Mouse (Mus musculus): ENCODE measurements around the gene St3gal5.

Gene St3gal5

GRCm38 (mm10) chr6:72162155-72162890, 64.9 kb downstream of the St3gal5 start:
- CTCF ChIA-PET, result interaction anchor here (0.7 to 1.0 kb wide), 2 partner anchors 154 to 234 kb away, joined by 3 read pairs; no protein-coding TSS in a partner anchor

GRCm38 (mm10) chr6:72164321-72165275, 67.2 kb downstream of the St3gal5 start:
- CTCF ChIA-PET, result interaction anchor here (0.7 to 1.5 kb wide), 3 partner anchors 11 to 834 kb away, joined by 3 to 4 read pairs (median 3); no protein-coding TSS in a partner anchor

- CTCF ChIA-PET, result no interaction called here
Observed at GRCm38 (mm10) chr6:72165907-72166306, 68.5 kb downstream of the St3gal5 start.

DNA sequence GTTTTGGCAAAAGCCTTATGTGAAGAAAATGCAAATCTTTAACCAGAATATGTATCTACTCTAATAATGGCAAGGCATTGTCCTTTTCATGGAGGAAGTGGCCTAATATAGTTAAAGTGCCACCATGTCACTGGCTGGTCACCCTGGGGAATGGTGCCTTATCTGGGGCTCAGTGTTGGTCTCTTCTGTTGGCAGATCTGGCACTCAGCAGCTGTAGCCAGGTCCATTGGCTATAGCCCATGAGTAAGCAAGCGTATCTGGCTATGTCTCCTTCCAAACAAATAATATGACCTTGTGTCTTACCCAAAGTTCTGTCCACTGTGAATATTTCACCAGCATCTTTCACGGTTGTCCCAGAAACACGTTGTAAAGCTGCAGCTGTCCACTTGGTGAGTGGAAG, 74.0 kb downstream of the St3gal5 start:
- CTCF ChIA-PET, result no interaction called here

DNA sequence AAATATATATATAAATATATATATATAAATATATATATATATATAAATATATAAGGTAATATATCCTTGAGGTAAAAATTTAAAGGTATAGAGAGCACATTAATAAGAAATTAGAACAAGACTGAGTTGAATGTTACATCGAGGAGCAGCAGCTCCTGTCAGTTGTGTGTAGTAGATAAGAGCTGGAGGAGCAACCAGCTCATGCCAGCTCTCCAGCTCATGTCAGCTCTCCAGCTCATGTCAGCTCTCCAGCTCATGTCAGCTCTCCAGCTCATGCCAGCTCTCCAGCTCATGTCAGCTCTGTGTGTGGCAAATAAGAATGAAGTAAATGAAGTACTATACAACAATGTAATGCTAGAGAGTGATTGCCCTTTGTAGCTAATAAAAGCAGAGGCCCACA, 76.0 kb downstream of the St3gal5 start:
- CTCF ChIA-PET, result no interaction called here

DNA sequence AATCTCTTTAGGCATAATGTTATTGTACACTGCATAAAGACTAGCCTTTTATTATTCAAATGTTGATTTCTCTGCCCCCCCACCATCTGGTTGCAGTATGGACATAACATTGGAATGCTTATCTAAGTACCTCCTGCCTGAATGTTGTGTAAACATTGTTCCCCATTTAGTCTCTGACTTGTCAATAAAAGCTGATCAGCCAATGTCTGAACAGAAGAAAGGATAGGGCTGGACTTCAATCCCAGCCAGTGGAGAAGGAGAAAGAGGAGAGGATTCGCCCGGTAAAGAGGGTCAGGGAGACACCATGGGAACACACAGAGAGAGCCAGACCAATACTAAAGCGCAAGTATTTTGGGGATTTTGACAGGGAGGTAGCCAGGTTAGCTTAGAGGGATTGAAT, 78.0 kb downstream of the St3gal5 start:
- CTCF ChIA-PET, result no interaction called here

DNA sequence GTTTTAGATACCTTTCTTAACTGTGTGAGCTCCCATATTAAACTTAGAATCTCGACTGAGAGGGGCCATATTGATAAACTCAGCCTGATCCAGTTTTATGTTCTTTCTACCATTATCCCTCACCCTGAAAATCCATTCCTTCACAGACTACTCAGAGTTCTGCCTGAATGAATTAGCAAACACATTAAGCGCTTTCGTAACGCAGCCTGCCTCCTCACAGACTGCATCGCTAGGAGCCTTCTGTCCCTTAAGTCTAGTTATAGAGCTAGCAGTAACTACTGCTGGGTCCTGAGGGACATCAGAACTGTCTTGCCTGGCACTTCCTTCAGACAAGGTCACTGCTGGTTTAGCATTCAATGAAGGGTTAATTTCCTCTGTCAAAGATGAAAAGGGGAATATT, 78.6 kb downstream of the St3gal5 start:
- CTCF ChIA-PET, result no interaction called here

DNA sequence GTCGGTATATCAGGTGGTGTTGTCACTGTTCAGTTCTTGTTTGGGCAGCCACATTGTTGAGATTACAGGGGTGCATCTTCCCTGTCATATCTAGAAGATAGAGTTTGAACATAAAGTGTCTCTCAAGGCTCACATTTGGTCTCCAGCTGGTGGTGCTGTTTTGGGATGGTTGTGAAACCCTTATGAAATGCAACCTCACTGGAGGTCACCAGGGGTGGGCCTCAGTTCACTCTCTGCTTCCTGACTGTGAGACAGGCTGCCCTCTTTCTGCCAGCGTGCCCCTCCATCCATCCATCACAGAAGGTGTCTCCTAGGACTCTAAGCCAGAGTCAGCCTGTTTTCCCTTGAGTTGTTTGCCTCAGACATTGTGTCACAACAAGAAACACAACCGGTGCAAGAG, 80.0 kb downstream of the St3gal5 start:
- CTCF ChIA-PET, result no interaction called here

DNA sequence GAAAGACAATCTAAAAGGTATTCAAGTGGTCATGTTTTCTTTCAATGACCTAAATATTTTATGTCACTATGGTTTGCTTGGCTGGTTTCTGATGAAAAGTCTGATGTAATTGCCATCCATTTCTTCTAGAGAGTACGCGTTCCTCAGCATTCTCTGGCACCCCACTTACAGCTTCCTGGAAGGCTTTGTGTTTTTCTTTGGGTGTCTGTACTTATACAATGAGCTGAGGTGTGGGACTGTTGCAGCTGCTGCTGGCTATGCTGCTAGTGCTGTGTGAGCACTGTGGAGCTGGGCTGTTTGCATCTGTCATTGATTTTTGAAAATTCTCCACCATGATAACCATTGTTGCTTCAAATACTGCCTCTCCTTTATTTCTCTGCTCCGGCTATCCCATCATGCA, 81.6 kb downstream of the St3gal5 start:
- CTCF ChIA-PET, result no interaction called here

DNA sequence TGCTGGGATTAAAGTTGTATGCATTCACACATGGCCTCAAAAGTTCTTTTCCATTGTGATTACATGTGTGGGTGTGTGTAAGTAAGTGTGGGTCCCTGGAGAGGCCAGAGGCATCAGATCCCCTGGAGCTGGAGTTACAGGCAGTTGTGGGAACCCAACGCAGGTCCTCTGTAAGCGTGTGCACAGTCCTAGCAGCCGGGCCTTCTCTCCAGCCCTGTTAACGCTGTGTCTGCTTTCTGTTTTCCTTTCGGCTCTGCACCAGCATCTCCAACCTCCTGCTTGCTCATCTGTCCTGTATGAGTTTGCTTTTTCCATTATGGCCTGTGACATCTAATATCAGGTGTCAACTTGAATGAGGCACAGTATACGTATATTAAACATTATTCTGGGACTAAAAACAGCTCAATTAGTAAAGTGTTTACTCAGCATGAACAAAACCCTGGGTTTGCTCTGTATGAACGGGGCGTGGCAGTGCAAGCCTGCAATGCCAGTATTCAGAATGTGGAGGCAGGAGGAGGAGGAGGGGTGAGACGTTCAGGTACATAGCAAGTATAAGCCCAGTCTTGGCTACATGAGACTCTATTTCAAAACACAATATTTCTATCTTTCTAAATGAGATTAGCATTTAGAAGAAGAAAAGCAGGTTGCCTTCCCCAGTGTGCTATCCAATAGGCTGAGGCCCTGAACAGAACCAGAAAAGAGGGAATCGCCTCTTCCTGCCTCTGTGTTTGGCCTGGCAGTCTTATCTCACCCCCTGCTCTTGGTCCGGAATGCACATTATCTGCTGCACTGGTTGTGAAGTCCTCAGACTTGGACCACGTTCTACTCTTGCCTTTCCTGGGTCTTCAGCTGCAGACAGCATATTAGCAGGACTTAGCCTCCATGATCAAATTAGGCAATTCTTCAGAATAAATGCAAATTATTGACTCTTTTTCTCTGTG, 82.4 kb downstream of the St3gal5 start:
- CTCF ChIA-PET, result interaction anchor here (0.7 kb wide), 1 partner anchor 38 kb away, joined by 4 read pairs; no protein-coding TSS in a partner anchor

GRCm38 (mm10) chr6:72184576-72184975, 87.2 kb downstream of the St3gal5 start:
- CTCF ChIA-PET, result no interaction called here

- CTCF ChIA-PET, result interaction anchor here (0.6 to 1.3 kb wide), 5 partner anchors 13 to 132 kb away, joined by 3 to 7 read pairs (median 3); partner anchors contain the start of gene Atoh8
Observed at GRCm38 (mm10) chr6:72185893-72186490, 88.6 kb downstream of the St3gal5 start.

DNA sequence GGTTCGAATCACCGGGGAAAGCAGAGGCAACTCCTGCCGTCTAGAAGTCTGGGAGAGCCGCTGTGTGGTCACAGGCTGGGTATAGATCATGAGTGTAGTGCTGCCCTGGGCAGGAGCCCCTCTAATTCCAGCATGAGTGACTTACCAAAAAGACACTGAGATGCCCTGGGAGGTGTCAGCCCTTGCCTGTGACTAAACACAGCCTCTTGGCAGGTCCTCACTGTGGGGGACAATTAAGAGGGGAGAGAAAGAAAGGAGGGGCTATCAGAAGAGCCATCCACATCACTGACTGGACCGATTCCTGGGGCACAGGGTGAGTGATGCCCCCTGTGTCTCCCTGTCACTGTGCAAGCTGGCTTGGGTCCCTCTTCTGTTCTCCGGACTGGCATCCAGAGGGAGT, 89.4 kb downstream of the St3gal5 start:
- CTCF ChIA-PET, result interaction anchor here (0.9 to 1.3 kb wide), 2 partner anchors 12 to 49 kb away, joined by 3 to 7 read pairs; partner anchors contain the start of gene Atoh8

DNA sequence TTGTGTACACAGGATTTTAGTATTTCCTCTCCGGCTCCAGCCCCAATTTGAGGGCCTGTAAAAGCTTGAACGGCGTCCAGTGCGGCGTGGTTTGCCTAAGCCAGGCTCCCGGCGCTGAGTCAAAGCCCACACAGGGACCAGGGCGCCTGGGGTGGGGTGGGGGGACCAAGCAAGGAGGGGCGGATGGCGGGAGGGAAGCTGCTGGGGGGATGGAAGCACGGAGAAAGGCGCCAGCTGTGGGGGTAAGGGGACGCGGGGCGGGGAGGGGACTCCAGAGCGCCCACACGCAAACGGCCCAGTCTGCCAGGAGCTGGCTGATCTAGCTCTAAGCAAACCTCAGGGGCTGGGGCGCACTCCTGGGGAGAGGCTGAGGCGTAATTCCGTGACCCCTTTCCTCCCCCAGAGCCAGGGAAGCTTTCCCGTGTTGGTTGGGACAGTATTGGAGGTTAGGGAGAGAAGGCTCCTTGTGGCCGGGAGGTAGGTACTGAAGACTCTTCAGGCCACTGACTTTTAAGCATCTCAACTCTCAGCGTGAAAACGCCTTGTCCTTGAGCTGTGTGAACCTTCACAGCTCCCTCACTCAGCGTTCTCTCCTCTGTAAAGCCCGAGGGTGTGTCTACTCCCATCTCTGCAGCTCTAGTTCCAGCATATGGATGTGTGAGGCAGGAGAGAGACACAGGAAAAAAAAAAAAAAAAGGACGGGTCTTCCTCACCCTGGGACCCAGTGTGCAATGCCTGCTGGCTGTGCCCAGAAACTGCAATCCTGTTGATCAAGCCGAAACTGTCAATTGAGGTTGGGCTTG, 91.9 kb downstream of the St3gal5 start:
- CTCF ChIA-PET, result no interaction called here

DNA sequence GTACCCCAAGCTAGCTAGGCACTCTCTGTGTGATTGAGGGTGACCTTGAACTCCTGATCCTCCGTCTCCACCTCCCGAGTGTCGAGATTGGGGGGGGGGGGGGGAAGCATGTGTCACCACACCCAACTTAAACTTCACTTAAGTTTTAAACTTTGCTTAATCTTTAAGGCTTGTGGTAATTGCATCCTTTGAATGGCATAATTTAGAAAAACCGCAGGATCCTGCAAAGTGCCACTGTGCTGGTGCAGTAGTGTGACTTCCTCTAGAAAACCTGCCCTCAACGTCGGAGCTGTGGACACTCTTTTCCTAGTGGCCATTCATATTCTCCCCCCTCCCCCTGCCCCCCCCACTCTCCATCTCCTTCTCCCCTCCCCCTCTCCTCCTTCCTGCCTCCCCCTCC, 92.7 kb downstream of the St3gal5 start:
- CTCF ChIA-PET, result no interaction called here

DNA sequence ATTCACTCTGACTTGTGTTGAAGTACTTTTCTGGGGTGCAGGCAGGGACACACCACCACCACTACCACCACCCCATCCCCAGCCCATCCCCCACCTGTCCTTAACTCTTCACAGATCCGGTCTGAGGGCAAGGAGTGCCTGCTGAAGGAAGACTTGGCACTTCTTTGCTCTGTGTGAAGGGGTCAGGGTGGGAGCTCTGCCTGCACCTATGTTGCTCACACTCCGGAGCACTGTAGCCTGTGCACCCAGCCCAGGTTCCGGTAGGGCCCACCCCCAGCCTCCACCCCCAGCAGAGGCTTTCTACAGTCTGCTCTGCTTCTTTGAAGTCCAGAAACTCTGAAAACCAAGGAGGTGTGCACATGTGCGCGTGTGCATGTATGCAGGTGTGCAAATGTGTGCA, 93.2 kb downstream of the St3gal5 start:
- CTCF ChIA-PET, result no interaction called here

DNA sequence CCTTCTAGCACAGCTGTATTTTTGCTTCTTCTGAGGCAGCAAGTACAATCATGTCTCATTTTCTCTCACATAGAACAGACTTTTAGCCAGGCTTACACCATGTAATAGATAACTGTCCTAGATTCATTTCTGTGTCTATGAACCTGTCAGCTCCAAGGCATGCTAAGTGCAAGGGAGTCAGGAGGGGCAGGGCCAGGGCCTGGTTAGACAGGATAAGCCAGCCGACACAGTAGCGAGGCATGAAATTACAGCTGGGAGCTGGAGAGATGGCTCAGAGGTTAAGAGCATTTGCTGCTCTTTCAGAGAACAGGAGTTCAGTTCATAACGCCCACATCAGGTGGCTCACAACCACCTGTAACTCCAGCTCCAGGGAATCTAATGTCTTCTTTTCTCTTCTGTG, 99.3 kb downstream of the St3gal5 start:
- CTCF ChIA-PET, result interaction anchor here (0.7 kb wide), 1 partner anchor 453 kb away, joined by 3 read pairs; no protein-coding TSS in a partner anchor

- CTCF ChIA-PET, result interaction anchor here (0.5 to 1.1 kb wide), 2 partner anchors 10 to 22 kb away, joined by 4 to 6 read pairs; no protein-coding TSS in a partner anchor
Observed at GRCm38 (mm10) chr6:72197515-72197914, 100.1 kb downstream of the St3gal5 start.

GRCm38 (mm10) chr6:72200595-72201256, 103.3 kb downstream of the St3gal5 start:
- CTCF ChIA-PET, result no interaction called here
